Mouse (Mus musculus) central nervous system, embryonic 14 days (tissue): ENCODE measurements around the gene Wbp11. TPM values are rescaled to one million over a fixed set of nuclear protein-coding genes. Genes with fewer than 3 reads are reported as not detected.

ENCODE experiments used
- polyA plus RNA-seq: library from polyadenylated mRNA; depleted of rRNA; stranded (reverse); fragments of >200 nt; gene quantifications from 2 replicates; pipeline ENCODE4 v1.2.3, GENCODE M21; 2012; rRNA removed

Gene Wbp11
- 73.0 and 88.0 TPM in 2 replicates for polyA plus RNA-seq

DNA sequence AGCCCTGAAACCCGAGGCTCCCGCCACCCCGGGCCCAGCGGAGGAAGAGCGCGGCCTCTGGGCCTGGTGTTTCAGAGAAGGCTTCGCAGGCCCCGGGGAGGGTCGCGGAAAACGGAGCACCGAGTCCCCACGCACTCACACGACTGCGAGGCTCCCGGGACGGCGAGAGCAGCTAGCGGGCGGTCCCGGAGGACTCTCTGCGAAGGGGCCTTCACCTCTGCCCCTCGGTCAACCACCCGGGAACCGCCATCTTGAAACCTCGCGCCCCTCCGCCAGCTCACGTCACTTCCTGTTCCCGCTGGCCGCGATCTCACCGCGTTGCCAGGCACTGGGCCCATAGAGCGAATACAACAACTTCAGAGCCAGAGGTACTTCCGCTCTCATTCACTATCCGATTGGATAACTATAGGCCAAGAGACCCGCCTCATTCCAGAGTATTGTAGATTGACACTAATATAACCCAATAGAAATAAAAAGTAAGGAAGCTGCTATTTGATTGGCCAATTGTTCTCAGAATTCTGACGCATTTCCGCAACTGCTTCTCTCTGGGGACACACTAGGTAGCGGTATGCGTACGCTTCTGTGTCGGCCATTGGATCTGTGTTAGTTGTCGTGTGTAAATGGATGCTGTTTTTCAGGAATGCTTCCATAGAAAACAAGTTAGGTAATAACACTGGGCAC is at the start of gene Wbp11:
Gene Wbp11 (minus strand): TSS at position 353 of the 681 bp plus-strand sequence.

DNA sequence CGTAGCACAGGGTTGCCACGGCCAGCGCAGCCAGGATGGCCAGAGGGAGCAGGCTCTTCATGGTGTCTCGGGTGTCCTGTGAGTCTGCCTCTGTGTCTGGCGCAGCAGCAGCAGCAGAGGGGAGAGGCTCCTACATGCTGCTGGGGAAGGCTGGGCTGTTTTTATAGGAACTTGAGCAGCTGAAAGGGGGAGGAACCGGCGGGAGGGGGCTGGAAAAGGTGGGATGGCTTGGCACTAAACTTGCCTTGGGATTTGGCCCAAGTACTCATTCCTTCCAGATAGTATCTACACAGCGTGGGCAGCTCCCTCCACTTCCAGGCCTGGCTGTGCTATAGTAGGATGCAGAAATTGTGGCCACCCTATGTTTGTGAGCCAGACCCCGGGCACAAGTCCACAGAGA is 47.6 kb upstream of the Wbp11 start, which contains the start of gene Mgp:
Gene Mgp (minus strand): TSS at position 154 of the 400 bp plus-strand sequence.

DNA sequence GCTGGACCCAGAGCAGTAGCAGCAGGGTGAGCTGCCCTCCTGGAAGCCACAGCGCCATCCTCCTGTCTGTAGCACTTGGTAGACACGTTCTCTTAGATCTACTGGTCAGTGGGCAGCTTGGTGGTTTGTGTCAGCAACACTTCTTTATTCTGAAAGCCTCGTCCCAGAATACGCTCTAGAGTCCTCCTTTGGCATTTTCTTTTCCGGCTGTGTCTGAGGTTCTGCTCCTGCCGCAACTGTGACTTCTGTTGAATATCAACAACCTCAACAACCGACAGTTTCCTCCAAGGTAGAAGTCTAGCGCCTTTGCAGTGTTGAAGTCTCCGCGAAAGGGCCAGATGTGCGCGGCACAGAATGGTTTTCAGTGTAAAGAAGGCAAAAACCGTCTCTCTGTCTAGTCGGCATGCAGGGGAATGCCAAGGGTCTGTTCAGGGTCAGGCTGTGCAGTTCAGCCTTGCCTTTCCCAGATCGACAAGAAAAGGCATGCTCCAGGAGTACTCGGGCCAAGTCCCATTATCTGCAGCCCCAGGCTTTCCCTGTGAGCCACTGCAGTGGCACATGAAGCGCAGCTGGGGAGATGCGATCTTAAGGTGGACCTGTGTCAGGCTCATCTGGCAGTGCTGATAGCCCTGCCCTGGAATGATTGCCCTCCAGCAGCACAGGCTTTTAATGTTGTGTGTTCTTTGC is 29.3 kb upstream of the Wbp11 start, which contains the start of gene Art4:
Gene Art4 (minus strand): TSS at position 548 of the 687 bp plus-strand sequence.

DNA sequence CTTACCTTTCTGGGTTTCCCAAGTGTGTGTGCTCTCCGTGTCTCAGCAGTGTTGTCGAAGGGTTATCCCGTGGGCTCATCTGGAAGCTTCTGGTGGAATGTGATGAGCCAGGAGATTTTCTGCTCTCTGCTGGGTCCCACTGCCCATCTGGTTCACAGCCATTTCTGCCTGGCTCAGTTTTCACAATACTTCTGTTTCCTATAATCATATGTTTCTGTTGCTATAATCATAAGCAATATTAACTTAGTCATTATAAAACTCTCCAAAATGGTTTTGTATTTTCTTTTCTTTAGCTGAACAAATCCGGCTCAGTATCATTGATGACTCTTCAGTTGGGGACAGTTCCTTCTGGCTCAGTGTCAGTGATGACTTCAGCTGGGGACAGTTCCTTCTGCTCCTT is 7.3 kb upstream of the Wbp11 start, which contains the start of gene Smco3:
Gene Smco3 (minus strand): TSS at position 101 of the 400 bp plus-strand sequence.

DNA sequence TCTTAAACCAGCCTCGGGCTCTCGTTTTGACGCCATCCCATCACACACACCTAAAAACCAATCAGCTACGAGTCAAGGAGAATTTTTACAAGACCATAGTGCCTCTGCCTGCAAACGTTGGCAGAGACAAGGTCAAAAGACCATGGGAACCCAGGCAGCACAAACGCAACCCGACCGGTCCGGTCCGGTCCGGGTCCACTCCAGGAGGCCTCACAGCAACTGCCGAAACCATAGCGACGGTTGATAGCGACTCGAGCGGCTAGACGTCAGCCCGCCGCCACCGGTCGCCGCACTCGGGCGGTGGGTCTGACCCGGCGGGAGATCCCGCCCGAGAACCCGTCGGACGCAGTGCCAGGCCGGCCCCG is 535 bp downstream of the Wbp11 start, which contains the start of gene BC049715:
Gene BC049715 (plus strand): TSS at position 111 of the 365 bp plus-strand sequence.

DNA sequence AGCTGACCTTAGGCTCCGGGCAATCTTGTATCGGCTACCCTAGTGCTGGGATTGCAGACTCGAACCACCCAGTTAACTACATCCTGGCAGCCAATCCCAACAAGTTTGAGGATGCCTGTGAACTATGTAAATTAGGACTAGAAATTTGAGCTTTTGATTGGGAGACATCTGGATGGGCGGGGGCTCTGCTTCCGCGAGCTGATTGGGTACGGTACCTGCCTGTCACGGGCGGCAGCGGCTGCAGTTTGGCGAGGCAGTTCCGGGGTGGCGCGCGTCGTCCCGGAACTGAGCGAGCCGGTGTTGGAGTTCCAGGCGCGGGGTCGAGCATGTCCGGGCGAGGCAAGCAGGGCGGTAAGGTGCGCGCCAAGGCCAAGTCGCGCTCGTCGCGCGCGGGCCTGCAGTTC is 20.0 kb downstream of the Wbp11 start, which contains the start of gene H2afj:
Gene H2afj (plus strand): TSS at position 231 of the 404 bp plus-strand sequence.

DNA sequence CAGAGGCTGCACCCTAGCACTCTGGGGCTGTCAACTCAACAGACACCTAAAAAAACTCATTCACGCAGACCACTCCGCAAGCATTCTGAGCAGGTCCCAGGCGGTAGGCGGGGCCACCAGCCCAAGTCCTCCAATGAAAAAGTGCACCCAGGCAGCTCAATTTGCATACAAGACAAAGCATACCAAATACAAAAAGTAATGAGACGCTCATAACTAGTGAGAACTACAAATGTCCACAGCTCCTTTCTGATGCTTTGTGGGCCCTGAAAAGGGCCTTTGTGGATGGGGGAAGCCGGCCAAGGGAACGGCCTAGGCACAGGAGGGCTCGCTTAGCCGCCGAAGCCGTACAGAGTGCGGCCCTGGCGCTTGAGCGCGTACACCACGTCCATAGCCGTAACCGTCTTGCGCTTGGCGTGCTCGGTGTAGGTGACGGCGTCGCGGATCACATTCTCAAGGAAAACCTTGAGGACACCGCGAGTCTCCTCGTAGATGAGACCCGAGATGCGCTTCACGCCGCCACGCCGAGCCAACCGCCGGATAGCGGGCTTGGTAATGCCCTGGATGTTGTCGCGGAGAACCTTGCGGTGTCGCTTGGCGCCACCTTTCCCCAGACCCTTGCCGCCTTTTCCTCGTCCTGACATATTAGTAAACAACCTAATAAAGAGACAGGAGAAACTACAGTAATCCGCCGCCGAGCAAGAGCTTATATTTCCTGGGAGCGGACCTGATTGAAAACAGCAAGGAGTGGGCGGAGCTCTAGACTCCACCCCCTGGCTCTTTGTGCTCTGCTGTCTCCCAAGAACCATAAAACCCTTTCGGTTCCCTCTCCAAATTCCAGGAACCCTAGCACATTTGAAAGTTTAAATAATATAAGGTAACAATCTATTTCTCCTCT is 24.0 kb downstream of the Wbp11 start, which contains the start of gene Hist4h4:
Gene Hist4h4 (minus strand): TSS at position 677 of the 895 bp plus-strand sequence.

DNA sequence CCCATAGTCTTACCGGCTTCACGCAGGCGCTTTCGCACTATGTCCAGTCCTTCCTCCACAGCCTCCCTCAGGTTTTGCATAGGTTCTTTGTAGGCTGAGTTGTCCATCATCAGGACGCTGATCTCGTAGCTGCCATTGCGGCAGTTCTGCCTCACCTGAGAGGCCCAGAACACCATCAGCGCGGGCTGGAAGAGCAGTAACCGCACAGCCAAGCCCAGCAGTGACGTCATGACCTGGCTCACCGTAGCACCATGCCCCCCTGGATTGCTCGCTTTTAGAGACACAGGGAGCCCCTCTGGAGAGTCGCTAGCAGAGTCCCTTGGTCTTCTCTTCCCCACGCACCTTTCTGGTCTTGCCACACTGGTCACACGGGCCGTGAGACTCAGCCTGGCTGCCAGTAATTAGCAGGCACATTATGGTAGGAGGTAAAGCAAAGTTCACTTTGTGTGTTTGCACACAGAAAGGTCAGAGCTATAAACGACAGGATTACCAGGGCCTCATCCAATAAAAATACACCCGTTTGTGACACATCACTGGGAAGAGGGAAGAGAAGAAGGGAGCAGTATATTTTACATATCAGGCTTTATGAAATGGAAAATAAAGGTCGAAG is 46.6 kb downstream of the Wbp11 start, which contains the start of gene Gucy2c:
Gene Gucy2c (minus strand): TSS at position 389 of the 610 bp plus-strand sequence.

Other genes with a start within 250 kb of the Wbp11 start
- 0.72 and 1.4 TPM in 2 replicates for gene Plbd1, start 166.3 kb downstream of the Wbp11 start, polyA plus RNA-seq
- gene Gucy2c, start 46.5 kb downstream of the Wbp11 start, polyA plus RNA-seq, result 0.26 and 0.31 TPM in 2 replicates
- 1.1 TPM in 2 replicates for gene Hist4h4, start 23.8 kb downstream of the Wbp11 start, polyA plus RNA-seq
- 93.3 and 95.8 TPM in 2 replicates for gene H2afj, start 20.0 kb downstream of the Wbp11 start, polyA plus RNA-seq
- 0.22 and 0.45 TPM in 2 replicates for gene BC049715, start 607 bp downstream of the Wbp11 start, polyA plus RNA-seq
- gene Smco3, start 7.2 kb upstream of the Wbp11 start, polyA plus RNA-seq, result 0.75 and 0.81 TPM in 2 replicates
- gene Art4, start 29.5 kb upstream of the Wbp11 start, polyA plus RNA-seq, result 0.22 and 0.49 TPM in 2 replicates
- gene Mgp, start 47.6 kb upstream of the Wbp11 start, polyA plus RNA-seq, result 29.7 and 116 TPM in 2 replicates
- gene Erp27, start 93.9 kb upstream of the Wbp11 start, polyA plus RNA-seq, result 0.16 and 0.20 TPM in 2 replicates
- 0.19 and 0.23 TPM in 2 replicates for gene Pde6h, start 95.6 kb upstream of the Wbp11 start, polyA plus RNA-seq
- 19.7 and 28.4 TPM in 2 replicates for gene Arhgdib, start 113.7 kb upstream of the Wbp11 start, polyA plus RNA-seq